Mouse (Mus musculus): ENCODE results near the gene Cops7b. TPM values are rescaled to one million over a fixed set of nuclear protein-coding genes. Genes with fewer than 3 reads are reported as not detected.
A peak's percentile ranks its signal among the peaks of the same experiment; 100 is the strongest.

The Cops7b gene
- polyA plus RNA-seq, 1 experiment from 2014 or later, result 15.7 TPM

DNA sequence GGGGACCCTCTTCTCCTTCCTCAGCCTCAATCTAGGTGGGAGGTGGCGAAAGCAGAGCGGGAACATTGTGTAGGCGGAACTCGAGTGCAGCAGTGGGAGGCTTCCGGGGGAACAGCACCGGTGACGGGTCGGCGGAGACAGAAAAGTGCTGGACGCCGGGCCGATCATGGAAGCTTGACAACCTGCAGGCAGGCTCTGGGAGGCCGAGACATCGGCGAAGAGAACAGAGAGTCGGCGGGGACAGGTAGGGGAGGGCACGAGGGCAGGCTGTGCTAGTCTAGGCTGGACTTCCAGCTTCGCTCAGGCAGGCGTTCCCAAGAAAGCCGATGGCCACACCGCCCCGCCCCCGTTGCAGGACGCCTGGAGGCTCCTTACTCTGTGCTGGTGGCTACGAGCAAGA is 4.3 kb downstream of the Cops7b start:
- Histone ChIP-seq H3K9ac (ENCODE audit: low read depth, low read length) (peak overlapping the region; percentile 72), H3K36me3 (ENCODE audit: control insufficient read depth, insufficient read depth) (peaks cover 13% of the 10 kb centered on the region; the same call in 1 of the 2 replicates), H3K4me3 (ENCODE audit: low read depth, low read length) (peak overlapping the region; percentile 84), H3K9me3 (ENCODE audit: control insufficient read depth) (no peaks in the 10 kb centered on the region), H3K27me3 (replicated peaks; ENCODE audit: control insufficient read depth, insufficient read depth, low read length) (no peaks in the 10 kb centered on the region), H3K27ac (ENCODE audit: low read depth, low read length) (0 out of 2 replicates have a peak overlapping the region, but pooled peaks have one; percentile 16), H3K4me2 (replicated peaks; ENCODE audit: low read depth) (peak overlapping the region; percentile 87), H3K4me1 (replicated peaks; ENCODE audit: control insufficient read depth, insufficient read depth, low read length) (no peaks in the 10 kb centered on the region)
- WGBS, result under 1% methylated on average over 26 of the region's 26 CpGs
- peak; percentile 21; the same call in 1 of the 2 replicates for ATAC-seq
- no peak for TF ChIP-seq CTCF (IDR thresholded peaks at IDR 0.05; ENCODE audit: low read depth)

- Histone ChIP-seq H3K9ac (ENCODE audit: low read depth, low read length) (no peak overlapping the region), H3K9me3 (ENCODE audit: control insufficient read depth) (no peaks in the 10 kb centered on the region), H3K27ac (ENCODE audit: low read depth, low read length) (no peak overlapping the region), H3K4me1 (replicated peaks; ENCODE audit: control insufficient read depth, insufficient read depth, low read length) (no peaks in the 10 kb centered on the region), H3K4me3 (ENCODE audit: low read depth, low read length) (no peak overlapping the region), H3K36me3 (ENCODE audit: control insufficient read depth, insufficient read depth) (peaks cover 62% of the 10 kb centered on the region), H3K4me2 (replicated peaks; ENCODE audit: low read depth) (no peak overlapping the region), H3K27me3 (replicated peaks; ENCODE audit: control insufficient read depth, insufficient read depth, low read length) (no peaks in the 10 kb centered on the region)
- no peak for TF ChIP-seq CTCF (IDR thresholded peaks at IDR 0.05; ENCODE audit: low read depth)
- 93% methylated on average over 7 of the region's 7 CpGs for WGBS
- no peak for ATAC-seq
Observed at GRCm38 (mm10) chr1:86594539-86594938, 11.8 kb downstream of the Cops7b start.

DNA sequence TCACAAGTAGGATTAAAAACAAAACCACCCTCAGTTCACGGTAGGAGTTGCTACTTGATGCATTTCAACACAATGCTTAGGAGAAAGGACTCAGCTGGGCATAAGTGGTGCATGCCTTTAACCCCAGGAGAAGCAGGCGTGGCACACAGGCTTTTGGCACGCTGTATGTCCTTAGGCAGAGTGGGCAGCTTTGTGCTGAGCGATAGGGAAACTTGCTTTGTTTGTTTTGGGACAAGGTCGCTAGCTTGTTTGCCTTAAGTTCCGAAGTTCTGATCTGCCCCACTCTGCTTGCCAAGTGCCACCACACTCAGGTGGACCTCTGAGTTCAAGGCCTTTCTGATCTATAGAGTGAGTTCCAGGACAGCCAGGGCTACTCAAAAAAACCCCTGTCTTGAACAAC is 12.6 kb downstream of the Cops7b start:
- no peak for ATAC-seq
- Histone ChIP-seq H3K4me3 (ENCODE audit: low read depth, low read length) (no peak overlapping the region), H3K4me1 (replicated peaks; ENCODE audit: control insufficient read depth, insufficient read depth, low read length) (no peaks in the 10 kb centered on the region), H3K36me3 (ENCODE audit: control insufficient read depth, insufficient read depth) (peaks cover 62% of the 10 kb centered on the region), H3K27ac (ENCODE audit: low read depth, low read length) (no peak overlapping the region), H3K9me3 (ENCODE audit: control insufficient read depth) (no peaks in the 10 kb centered on the region), H3K9ac (ENCODE audit: low read depth, low read length) (no peak overlapping the region), H3K4me2 (replicated peaks; ENCODE audit: low read depth) (no peak overlapping the region), H3K27me3 (replicated peaks; ENCODE audit: control insufficient read depth, insufficient read depth, low read length) (no peaks in the 10 kb centered on the region)
- TF ChIP-seq CTCF (IDR thresholded peaks at IDR 0.05; ENCODE audit: low read depth), result no peak
- 82% methylated on average over 6 of the region's 6 CpGs for WGBS

GRCm38 (mm10) chr1:86596512-86596911 is 13.8 kb downstream of the Cops7b start:
- H3K4me2 ChIP-seq (replicated peaks; ENCODE audit: low read depth), result no peak overlapping the region
- no peaks in the 10 kb centered on the region for H3K27me3 ChIP-seq (replicated peaks; ENCODE audit: control insufficient read depth, insufficient read depth, low read length)
- no peak overlapping the region for H3K4me3 ChIP-seq (ENCODE audit: low read depth, low read length)
- no peak for TF ChIP-seq CTCF (IDR thresholded peaks at IDR 0.05; ENCODE audit: low read depth)
- H3K9ac ChIP-seq (ENCODE audit: low read depth, low read length), result no peak overlapping the region
- H3K4me1 ChIP-seq (replicated peaks; ENCODE audit: control insufficient read depth, insufficient read depth, low read length), result no peaks in the 10 kb centered on the region
- WGBS, result 93% methylated on average over 6 of the region's 6 CpGs
- H3K9me3 ChIP-seq (ENCODE audit: control insufficient read depth), result no peaks in the 10 kb centered on the region
- no peak overlapping the region for H3K27ac ChIP-seq (ENCODE audit: low read depth, low read length)
- H3K36me3 ChIP-seq (ENCODE audit: control insufficient read depth, insufficient read depth), result peaks cover 69% of the 10 kb centered on the region
- no peak for ATAC-seq

GRCm38 (mm10) chr1:86598516-86598915 is 15.8 kb downstream of the Cops7b start:
- no peaks in the 10 kb centered on the region for H3K27me3 ChIP-seq (replicated peaks; ENCODE audit: control insufficient read depth, insufficient read depth, low read length)
- no peaks in the 10 kb centered on the region for H3K9me3 ChIP-seq (ENCODE audit: control insufficient read depth)
- no peak overlapping the region for H3K4me2 ChIP-seq (replicated peaks; ENCODE audit: low read depth)
- peaks cover 70% of the 10 kb centered on the region for H3K36me3 ChIP-seq (ENCODE audit: control insufficient read depth, insufficient read depth)
- ATAC-seq, result no peak
- no peak overlapping the region for H3K27ac ChIP-seq (ENCODE audit: low read depth, low read length)
- WGBS, result 68% methylated on average over 3 of the region's 3 CpGs
- H3K9ac ChIP-seq (ENCODE audit: low read depth, low read length), result no peak overlapping the region
- no peak overlapping the region for H3K4me3 ChIP-seq (ENCODE audit: low read depth, low read length)
- no peaks in the 10 kb centered on the region for H3K4me1 ChIP-seq (replicated peaks; ENCODE audit: control insufficient read depth, insufficient read depth, low read length)
- TF ChIP-seq CTCF (IDR thresholded peaks at IDR 0.05; ENCODE audit: low read depth), result peak; percentile 79

GRCm38 (mm10) chr1:86600117-86600516 is 17.4 kb downstream of the Cops7b start:
- Histone ChIP-seq H3K27me3 (replicated peaks; ENCODE audit: control insufficient read depth, insufficient read depth, low read length) (no peaks in the 10 kb centered on the region), H3K36me3 (ENCODE audit: control insufficient read depth, insufficient read depth) (peaks cover 70% of the 10 kb centered on the region), H3K4me1 (replicated peaks; ENCODE audit: control insufficient read depth, insufficient read depth, low read length) (no peaks in the 10 kb centered on the region), H3K9me3 (ENCODE audit: control insufficient read depth) (no peaks in the 10 kb centered on the region), H3K9ac (ENCODE audit: low read depth, low read length) (no peak overlapping the region), H3K4me2 (replicated peaks; ENCODE audit: low read depth) (no peak overlapping the region), H3K4me3 (ENCODE audit: low read depth, low read length) (no peak overlapping the region), H3K27ac (ENCODE audit: low read depth, low read length) (peak overlapping the region; percentile 76)
- peak; percentile 77 for ATAC-seq
- TF ChIP-seq CTCF (IDR thresholded peaks at IDR 0.05; ENCODE audit: low read depth), result no peak
- WGBS, result 48% methylated on average over 2 of the region's 2 CpGs

- no peak overlapping the region for H3K4me2 ChIP-seq (replicated peaks; ENCODE audit: low read depth)
- H3K27ac ChIP-seq (ENCODE audit: low read depth, low read length), result no peak overlapping the region
- H3K36me3 ChIP-seq (ENCODE audit: control insufficient read depth, insufficient read depth), result 0 out of 2 replicates have a peak, but pooled peaks cover 21% of the 10 kb centered on the region
- no peaks in the 10 kb centered on the region for H3K27me3 ChIP-seq (replicated peaks; ENCODE audit: control insufficient read depth, insufficient read depth, low read length)
- 75% methylated on average over 1 of the region's 1 CpGs for WGBS
- H3K4me3 ChIP-seq (ENCODE audit: low read depth, low read length), result no peak overlapping the region
- no peaks in the 10 kb centered on the region for H3K4me1 ChIP-seq (replicated peaks; ENCODE audit: control insufficient read depth, insufficient read depth, low read length)
- H3K9me3 ChIP-seq (ENCODE audit: control insufficient read depth), result no peaks in the 10 kb centered on the region
- no peak for ATAC-seq
- no peak for TF ChIP-seq CTCF (IDR thresholded peaks at IDR 0.05; ENCODE audit: low read depth)
- no peak overlapping the region for H3K9ac ChIP-seq (ENCODE audit: low read depth, low read length)
Observed at GRCm38 (mm10) chr1:86610954-86611353, 28.2 kb downstream of the Cops7b start.
